Mouse (Mus musculus): ENCODE data around the gene Rhoq. TPM values are rescaled to one million over a fixed set of nuclear protein-coding genes. Genes with fewer than 3 reads are reported as not detected.

Rhoq gene
- polyA plus RNA-seq, 1 experiment from 2014 or later: 1.1 TPM

GRCm38 (mm10) chr17:86932896-86933295 lies 30.0 kb upstream of the Rhoq start:
- H3K4me2 ChIP-seq (ENCODE audit: low read depth, low read length): no peak overlapping the region
- H3K9me3 ChIP-seq (replicated peaks; ENCODE audit: control insufficient read depth, low read length): no peaks in the 10 kb centered on the region
- WGBS (ENCODE audit: insufficient replicate concordance): 43% methylated on average over 5 of the region's 5 CpGs
- H3K36me3 ChIP-seq (ENCODE audit: control insufficient read depth, insufficient read depth): no peaks in the 10 kb centered on the region
- H3K4me1 ChIP-seq (ENCODE audit: control insufficient read depth, low read depth, low read length): no peaks in the 10 kb centered on the region; the same call in 1 of the 2 replicates
- H3K4me3 ChIP-seq (ENCODE audit: low read depth, low read length): no peak overlapping the region
- no peak overlapping the region for H3K27ac ChIP-seq (ENCODE audit: low read length)
- peaks cover 8% of the 10 kb centered on the region for H3K27me3 ChIP-seq (ENCODE audit: control insufficient read depth, insufficient read depth, low read depth, low read length)
- no peak for ATAC-seq (ENCODE audit: low read depth)
- no peak overlapping the region for H3K9ac ChIP-seq (ENCODE audit: low read depth, low read length)

- Histone ChIP-seq H3K4me2 (ENCODE audit: low read depth, low read length) (no peak overlapping the region), H3K27ac (ENCODE audit: low read length) (no peak overlapping the region), H3K4me3 (ENCODE audit: low read depth, low read length) (no peak overlapping the region), H3K9me3 (replicated peaks; ENCODE audit: control insufficient read depth, low read length) (no peaks in the 10 kb centered on the region), H3K9ac (ENCODE audit: low read depth, low read length) (no peak overlapping the region), H3K27me3 (ENCODE audit: control insufficient read depth, insufficient read depth, low read depth, low read length) (peaks cover 10% of the 10 kb centered on the region), H3K36me3 (ENCODE audit: control insufficient read depth, insufficient read depth) (no peaks in the 10 kb centered on the region), H3K4me1 (ENCODE audit: control insufficient read depth, low read depth, low read length) (no peaks in the 10 kb centered on the region; the same call in 1 of the 2 replicates)
- whole genome bisulfite sequencing (ENCODE audit: insufficient replicate concordance): 68% methylated on average over 2 of the region's 2 CpGs
- no peak for ATAC-seq (ENCODE audit: low read depth)
These were observed 25.8 kb upstream of the Rhoq start for GRCm38 (mm10) chr17:86937064-86937463.

- peak overlapping the region; percentile 47 for H3K4me2 ChIP-seq (ENCODE audit: low read depth, low read length)
- peaks cover 7% of the 10 kb centered on the region for H3K27me3 ChIP-seq (ENCODE audit: control insufficient read depth, insufficient read depth, low read depth, low read length)
- no peaks in the 10 kb centered on the region; the same call in 1 of the 2 replicates for H3K4me1 ChIP-seq (ENCODE audit: control insufficient read depth, low read depth, low read length)
- peak overlapping the region; percentile 18; the same call in 1 of the 2 replicates for H3K4me3 ChIP-seq (ENCODE audit: low read depth, low read length)
- no peak overlapping the region for H3K27ac ChIP-seq (ENCODE audit: low read length)
- no peaks in the 10 kb centered on the region for H3K36me3 ChIP-seq (ENCODE audit: control insufficient read depth, insufficient read depth)
- no peaks in the 10 kb centered on the region for H3K9me3 ChIP-seq (replicated peaks; ENCODE audit: control insufficient read depth, low read length)
- no peak overlapping the region for H3K9ac ChIP-seq (ENCODE audit: low read depth, low read length)
- peak; percentile 51; the same call in 1 of the 2 replicates for ATAC-seq (ENCODE audit: low read depth)
- 4% methylated on average over 20 of the region's 20 CpGs for WGBS (ENCODE audit: insufficient replicate concordance)
These were observed 25.3 kb upstream of the Rhoq start for GRCm38 (mm10) chr17:86937497-86938155.

- peaks cover 7% of the 10 kb centered on the region for H3K27me3 ChIP-seq (ENCODE audit: control insufficient read depth, insufficient read depth, low read depth, low read length)
These were observed 24.2 kb upstream of the Rhoq start for GRCm38 (mm10) chr17:86938683-86939082.

GRCm38 (mm10) chr17:86942112-86942511 lies 20.8 kb upstream of the Rhoq start:
- Histone ChIP-seq H3K4me2 (ENCODE audit: low read depth, low read length) (no peak overlapping the region), H3K4me3 (ENCODE audit: low read depth, low read length) (no peak overlapping the region), H3K36me3 (ENCODE audit: control insufficient read depth, insufficient read depth) (no peaks in the 10 kb centered on the region), H3K27ac (ENCODE audit: low read length) (no peak overlapping the region), H3K27me3 (ENCODE audit: control insufficient read depth, insufficient read depth, low read depth, low read length) (peaks cover 7% of the 10 kb centered on the region), H3K9ac (ENCODE audit: low read depth, low read length) (no peak overlapping the region), H3K9me3 (replicated peaks; ENCODE audit: control insufficient read depth, low read length) (no peaks in the 10 kb centered on the region), H3K4me1 (ENCODE audit: control insufficient read depth, low read depth, low read length) (no peaks in the 10 kb centered on the region; the same call in 1 of the 2 replicates)
- no peak for ATAC-seq (ENCODE audit: low read depth)
- WGBS (ENCODE audit: insufficient replicate concordance): 41% methylated on average over 6 of the region's 6 CpGs

More at GRCm38 (mm10) chr17:86938683-86939082, 24.2 kb upstream of the Rhoq start:
- Histone ChIP-seq H3K27ac (ENCODE audit: low read length) (no peak overlapping the region), H3K4me1 (ENCODE audit: control insufficient read depth, low read depth, low read length) (no peaks in the 10 kb centered on the region; the same call in 1 of the 2 replicates), H3K36me3 (ENCODE audit: control insufficient read depth, insufficient read depth) (no peaks in the 10 kb centered on the region), H3K4me2 (ENCODE audit: low read depth, low read length) (no peak overlapping the region), H3K9ac (ENCODE audit: low read depth, low read length) (no peak overlapping the region), H3K9me3 (replicated peaks; ENCODE audit: control insufficient read depth, low read length) (no peaks in the 10 kb centered on the region), H3K4me3 (ENCODE audit: low read depth, low read length) (no peak overlapping the region)
- WGBS (ENCODE audit: insufficient replicate concordance): 56% methylated on average over 7 of the region's 7 CpGs
- no peak for ATAC-seq (ENCODE audit: low read depth)

- no peak overlapping the region for H3K4me2 ChIP-seq (ENCODE audit: low read depth, low read length)
- H3K9ac ChIP-seq (ENCODE audit: low read depth, low read length): no peak overlapping the region
- no peaks in the 10 kb centered on the region for H3K9me3 ChIP-seq (replicated peaks; ENCODE audit: control insufficient read depth, low read length)
- WGBS (ENCODE audit: insufficient replicate concordance): 71% methylated on average over 6 of the region's 6 CpGs
- H3K4me3 ChIP-seq (ENCODE audit: low read depth, low read length): no peak overlapping the region
- H3K27ac ChIP-seq (ENCODE audit: low read length): no peak overlapping the region
- no peaks in the 10 kb centered on the region for H3K36me3 ChIP-seq (ENCODE audit: control insufficient read depth, insufficient read depth)
- no peaks in the 10 kb centered on the region; the same call in 1 of the 2 replicates for H3K27me3 ChIP-seq (ENCODE audit: control insufficient read depth, insufficient read depth, low read depth, low read length)
- H3K4me1 ChIP-seq (ENCODE audit: control insufficient read depth, low read depth, low read length): no peaks in the 10 kb centered on the region
- ATAC-seq (ENCODE audit: low read depth): no peak
These were observed 19.7 kb upstream of the Rhoq start for GRCm38 (mm10) chr17:86943158-86943557.

GRCm38 (mm10) chr17:86946078-86946477 lies 16.8 kb upstream of the Rhoq start:
- H3K9ac ChIP-seq (ENCODE audit: low read depth, low read length): no peak overlapping the region
- ATAC-seq (ENCODE audit: low read depth): no peak
- H3K4me2 ChIP-seq (ENCODE audit: low read depth, low read length): no peak overlapping the region
- no peaks in the 10 kb centered on the region for H3K27me3 ChIP-seq (ENCODE audit: control insufficient read depth, insufficient read depth, low read depth, low read length)
- 25% methylated on average over 4 of the region's 4 CpGs for WGBS (ENCODE audit: insufficient replicate concordance)
- no peak overlapping the region for H3K27ac ChIP-seq (ENCODE audit: low read length)
- no peaks in the 10 kb centered on the region for H3K36me3 ChIP-seq (ENCODE audit: control insufficient read depth, insufficient read depth)
- no peaks in the 10 kb centered on the region for H3K9me3 ChIP-seq (replicated peaks; ENCODE audit: control insufficient read depth, low read length)
- H3K4me3 ChIP-seq (ENCODE audit: low read depth, low read length): no peak overlapping the region
- H3K4me1 ChIP-seq (ENCODE audit: control insufficient read depth, low read depth, low read length): no peaks in the 10 kb centered on the region

- no peaks in the 10 kb centered on the region for H3K36me3 ChIP-seq (ENCODE audit: control insufficient read depth, insufficient read depth)
- ATAC-seq (ENCODE audit: low read depth): no peak
- no peak within 1 kb of the TSS for H3K27ac ChIP-seq (ENCODE audit: low read length)
- WGBS (ENCODE audit: insufficient replicate concordance): 75% methylated on average over 28 of the region's 28 CpGs
- H3K4me1 ChIP-seq (ENCODE audit: control insufficient read depth, low read depth, low read length): no peaks in the 10 kb centered on the region
- no peaks in the 10 kb centered on the region for H3K27me3 ChIP-seq (ENCODE audit: control insufficient read depth, insufficient read depth, low read depth, low read length)
- no peak within 1 kb of the TSS for H3K4me3 ChIP-seq (ENCODE audit: low read depth, low read length)
- no peak within 1 kb of the TSS for H3K9ac ChIP-seq (ENCODE audit: low read depth, low read length)
- no peaks in the 10 kb centered on the region for H3K9me3 ChIP-seq (replicated peaks; ENCODE audit: control insufficient read depth, low read length)
- H3K4me2 ChIP-seq (ENCODE audit: low read depth, low read length): no peak within 1 kb of the TSS
These were observed 14.8 kb upstream of the Rhoq start, which contains the start of gene Atp6v1e2 for GRCm38 (mm10) chr17:86947840-86948796. TSS of gene Atp6v1e2 (minus strand) at chr17:86947897.

All from liver, embryonic 16.5 days (tissue).